Mouse (Mus musculus) brown adipose tissue, adult 24 weeks (tissue): ENCODE data around the gene Skp2. TPM values are rescaled to one million over a fixed set of nuclear protein-coding genes. Genes with fewer than 3 reads are reported as not detected.

Experiments
- H3K27ac ChIP-seq: fragments of 200-500 bp; replicated peaks from 2 replicates; pipeline ENCODE4 v1.5.1; 2012; ENCODE audit warnings: low read depth, mild to moderate bottlenecking, low read length
- H3K4me1 ChIP-seq: fragments of 200-500 bp; 2 replicates; pipeline ENCODE4 v1.6.1; 2012; ENCODE audit warnings: low read length, mixed read lengths; ENCODE audit not compliant: control insufficient read depth, insufficient read depth, insufficient read length
- H3K4me3 ChIP-seq: fragments of 200-500 bp; 2 replicates; pipeline ENCODE4 v1.5.1; 2012; ENCODE audit warnings: low read depth, mild to moderate bottlenecking, low read length, moderate library complexity; ENCODE audit not compliant: insufficient read depth
- polyA plus RNA-seq: library from polyadenylated mRNA; stranded (reverse); fragments of >200 nt; gene quantifications from 2 replicates; pipeline ENCODE4 v1.2.4, GENCODE M21; 2012; ENCODE audit not compliant: missing spikeins, insufficient read depth, insufficient read length

Gene Skp2
- polyA plus RNA-seq, 1 experiment: 0.87 TPM

GRCm38 (mm10) chr15:9074139-9074538 lies 81.1 kb downstream of the Skp2 start:
- no peak overlapping the region for H3K27ac ChIP-seq
- no peak overlapping the region for H3K4me3 ChIP-seq
- H3K4me1 ChIP-seq: peaks cover 8% of the 10 kb centered on the region; the same call in 1 of the 2 replicates

- H3K4me1 ChIP-seq: peaks cover 8% of the 10 kb centered on the region; the same call in 1 of the 2 replicates
These were observed 81.5 kb downstream of the Skp2 start for GRCm38 (mm10) chr15:9073684-9074083.

GRCm38 (mm10) chr15:9073067-9073608 lies 82.1 kb downstream of the Skp2 start:
- Histone ChIP-seq H3K27ac (peak overlapping the region; percentile 8; the same call in 1 of the 2 replicates), H3K4me3 (peak overlapping the region; percentile 32; the same call in 1 of the 2 replicates), H3K4me1 (peaks cover 8% of the 10 kb centered on the region; the same call in 1 of the 2 replicates)

More at GRCm38 (mm10) chr15:9073684-9074083, 81.5 kb downstream of the Skp2 start:
- no peak overlapping the region for H3K4me3 ChIP-seq
- H3K27ac ChIP-seq: no peak overlapping the region

GRCm38 (mm10) chr15:9072630-9073029 lies 82.6 kb downstream of the Skp2 start:
- peak overlapping the region; percentile 32; the same call in 1 of the 2 replicates for H3K4me3 ChIP-seq
- H3K4me1 ChIP-seq: peaks cover 8% of the 10 kb centered on the region; the same call in 1 of the 2 replicates
- no peak overlapping the region for H3K27ac ChIP-seq

- Histone ChIP-seq H3K27ac (peak overlapping the region; percentile 23), H3K4me1 (peaks cover 8% of the 10 kb centered on the region; the same call in 1 of the 2 replicates), H3K4me3 (peak overlapping the region; percentile 75)
These were observed 83.4 kb downstream of the Skp2 start for GRCm38 (mm10) chr15:9071556-9072544.

GRCm38 (mm10) chr15:9070912-9071555 lies 84.2 kb downstream of the Skp2 start, which contains the start of gene Nadk2:
TSS of gene Nadk2 (plus strand) at chr15:9071260.
- Histone ChIP-seq H3K4me1 (peaks cover 8% of the 10 kb centered on the region; the same call in 1 of the 2 replicates), H3K27ac (peak within 1 kb of the TSS; percentile 23), H3K4me3 (peak within 1 kb of the TSS; percentile 75)

GRCm38 (mm10) chr15:9070353-9070752 lies 84.9 kb downstream of the Skp2 start:
- H3K4me1 ChIP-seq: peaks cover 8% of the 10 kb centered on the region; the same call in 1 of the 2 replicates
- H3K4me3 ChIP-seq: peak overlapping the region; percentile 72
- H3K27ac ChIP-seq: no peak overlapping the region

- Histone ChIP-seq H3K27ac (no peak overlapping the region), H3K4me1 (peaks cover 6% of the 10 kb centered on the region; the same call in 1 of the 2 replicates), H3K4me3 (no peak overlapping the region)
These were observed 86.3 kb downstream of the Skp2 start for GRCm38 (mm10) chr15:9068881-9069280.

Other genes with a start within 250 kb of the Skp2 start
- gene Ranbp3l, start 187.5 kb downstream of the Skp2 start, polyA plus RNA-seq: 0.88 and 1.2 TPM in 2 replicates
- 31.2 and 43.1 TPM in 2 replicates for gene Nadk2, start 84.2 kb downstream of the Skp2 start, polyA plus RNA-seq
- 8.2 and 12.3 TPM in 2 replicates for gene Lmbrd2, start 14.9 kb downstream of the Skp2 start, polyA plus RNA-seq
- gene Ugt3a1, start 121.5 kb upstream of the Skp2 start, polyA plus RNA-seq: not detected in 2 replicates
- 0.67 TPM in 1 of 2 replicates, not detected in the other for gene Ugt3a2, start 180.1 kb upstream of the Skp2 start, polyA plus RNA-seq